Mouse (Mus musculus) ZHBTc4 (cell line): ENCODE measurements around the gene Olfr1362.

ENCODE experiments used
- DNase-seq: peaks from one replicate; pipeline ENCODE4 v3.0.0-alpha.2; 2011; ENCODE audit warnings: low read depth, low spot score

The Olfr1362 gene

GRCm38 (mm10) chr13:21613922-21614321, at the start of gene Olfr1362:
Gene Olfr1362, minus strand, starts transcription at chr13:21614022.
- DNase-seq = no peak

GRCm38 (mm10) chr13:21663286-21663685, 49.5 kb upstream of the Olfr1362 start, which contains the start of gene Olfr1361:
Gene Olfr1361, minus strand, starts transcription at chr13:21663386.
- no peak for DNase-seq

GRCm38 (mm10) chr13:21642418-21642817, 28.6 kb upstream of the Olfr1362 start, which contains the start of gene Olfr11:
Gene Olfr11, minus strand, starts transcription at chr13:21642518.
- DNase-seq = peak; percentile 2

DNA sequence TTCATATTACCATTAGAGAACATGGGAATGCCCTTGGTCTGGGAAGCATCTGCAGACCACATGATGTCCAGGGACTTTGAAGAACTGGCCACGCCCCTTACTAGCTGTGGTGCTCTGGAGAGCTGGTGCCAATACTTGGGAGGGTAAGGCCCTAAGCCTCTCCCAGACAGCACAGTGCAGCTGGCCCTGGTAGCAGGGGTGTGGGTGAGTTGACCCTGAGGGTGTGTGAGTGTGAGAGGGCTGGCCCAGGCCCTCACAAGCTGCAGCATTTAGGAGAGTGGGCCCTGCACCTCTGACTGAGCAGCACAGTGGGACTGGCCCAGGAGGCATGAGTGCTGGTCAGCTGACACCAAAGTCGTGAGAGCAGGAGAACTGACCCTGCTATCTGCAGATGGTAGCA, 22.2 kb downstream of the Olfr1362 start:
- no peak for DNase-seq

DNA sequence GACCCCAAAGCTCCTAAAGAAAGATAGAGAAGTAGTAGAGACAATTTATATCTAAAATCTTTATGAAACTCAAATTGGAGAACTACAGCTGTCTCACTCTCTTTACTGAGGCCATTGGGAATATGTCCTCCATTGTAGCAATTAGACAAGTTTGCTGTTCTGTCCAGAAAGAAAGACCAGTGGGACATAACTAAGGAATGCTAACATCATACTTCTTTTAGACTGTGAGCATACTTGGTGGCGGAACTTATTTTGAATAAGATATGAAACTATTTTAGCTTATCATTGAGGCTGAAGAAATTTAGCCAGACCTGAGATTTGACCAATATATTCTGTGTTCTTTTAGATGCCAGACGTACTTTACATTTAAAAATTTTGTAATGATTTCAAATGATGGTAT, 32.2 kb downstream of the Olfr1362 start, which contains the start of gene Olfr1364:
Gene Olfr1364 (minus strand): TSS at position 101 of the 400 bp plus-strand sequence.
- DNase-seq = no peak
